Mouse (Mus musculus) G1E (cell line): Measurements from ENCODE around the gene Nadk.

ENCODE experiments used
- CTCF ChIP-seq: IDR thresholded peaks from 2 replicates; pipeline ENCODE4 v1.5.1; 2012; ENCODE audit warnings: low read depth, low read length, inconsistent platforms, mixed read lengths
- GATA2 ChIP-seq: IDR thresholded peaks from 2 replicates; pipeline ENCODE4 v1.6.1; 2012; ENCODE audit warnings: low read depth, low read length, inconsistent platforms, borderline replicate concordance
- POLR2AphosphoS5 ChIP-seq: IDR thresholded peaks from 2 replicates; pipeline ENCODE4 v1.6.1; 2012; ENCODE audit warnings: low read depth, low read length, inconsistent platforms; ENCODE audit not compliant: insufficient replicate concordance

DNA sequence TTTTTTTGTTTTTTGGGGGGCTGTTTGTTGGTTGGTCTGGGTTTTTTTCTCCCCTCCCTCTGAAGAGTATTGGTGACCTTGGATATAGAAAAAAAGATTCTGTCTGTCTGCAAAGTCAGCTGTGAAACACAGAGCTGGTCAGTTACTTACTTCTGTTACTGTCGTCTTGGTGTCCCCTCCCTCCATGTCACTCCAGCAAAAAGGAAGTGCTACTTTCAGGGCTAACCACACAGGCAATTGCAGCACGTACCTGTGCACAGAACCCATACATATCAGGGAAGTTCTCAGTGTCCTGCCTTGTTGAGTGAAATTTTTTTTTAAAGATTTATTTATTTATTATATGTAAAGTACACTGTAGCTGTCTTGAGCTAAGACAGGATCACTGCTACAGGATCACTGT, 11.7 kb upstream of the Nadk start:
- TF ChIP-seq CTCF, result no peak
- no peak for TF ChIP-seq GATA2
- no peak for TF ChIP-seq POLR2AphosphoS5
